Mouse (Mus musculus) adrenal gland, postnatal 14 days (tissue): ENCODE data around the gene Nt5dc3. TPM values are rescaled to one million over a fixed set of nuclear protein-coding genes. Genes with fewer than 3 reads are reported as not detected.

ENCODE experiments used
- DNase-seq: peaks from one replicate; pipeline ENCODE4 v3.0.0; 2021; ENCODE audit warnings: mixed read lengths
- total RNA-seq: library from RNA; stranded (reverse); gene quantifications from 2 replicates; pipeline ENCODE4 v1.2.3, GENCODE M21; 2021

The Nt5dc3 gene
- total RNA-seq, 1 experiment from 2014 or later = 25.1 TPM

DNA sequence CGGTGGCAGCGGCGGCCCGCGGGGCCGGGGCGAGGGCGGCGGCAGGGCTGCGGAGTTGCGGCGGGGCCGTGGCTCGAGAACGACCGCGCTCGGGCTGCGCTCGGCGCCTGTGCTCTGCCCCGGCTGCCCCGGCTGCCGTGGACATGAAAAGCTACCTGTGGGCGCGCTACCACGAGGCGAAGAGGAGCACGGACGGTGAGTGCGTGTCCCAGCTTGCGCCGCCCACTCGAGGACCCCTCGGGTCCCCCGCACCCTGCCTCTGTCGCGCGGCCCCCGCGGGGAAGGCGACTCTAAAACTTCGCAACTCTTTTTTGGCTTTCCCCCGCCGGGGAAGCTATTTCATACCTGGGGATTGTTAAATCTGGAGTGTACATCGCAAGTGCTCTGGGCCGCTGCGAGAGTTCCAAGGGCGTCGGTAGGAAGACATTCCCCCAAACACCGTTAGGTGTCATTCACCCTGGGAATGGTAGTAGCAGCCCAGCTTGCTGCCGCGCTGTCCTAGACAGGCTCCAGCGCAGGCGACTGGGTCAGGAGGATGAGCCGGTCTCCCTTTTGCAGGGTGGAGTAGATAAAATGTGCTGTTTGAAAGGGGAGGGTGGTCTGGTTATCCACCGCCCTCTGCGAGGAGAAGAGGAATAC lies 431 bp downstream of the Nt5dc3 start:
- DNase-seq = peak; percentile 63

GRCm38 (mm10) chr10:86779816-86780500 lies 1.2 kb downstream of the Nt5dc3 start:
- DNase-seq = no peak

- no peak for DNase-seq
These were observed 2.8 kb downstream of the Nt5dc3 start for GRCm38 (mm10) chr10:86781641-86782040.

DNA sequence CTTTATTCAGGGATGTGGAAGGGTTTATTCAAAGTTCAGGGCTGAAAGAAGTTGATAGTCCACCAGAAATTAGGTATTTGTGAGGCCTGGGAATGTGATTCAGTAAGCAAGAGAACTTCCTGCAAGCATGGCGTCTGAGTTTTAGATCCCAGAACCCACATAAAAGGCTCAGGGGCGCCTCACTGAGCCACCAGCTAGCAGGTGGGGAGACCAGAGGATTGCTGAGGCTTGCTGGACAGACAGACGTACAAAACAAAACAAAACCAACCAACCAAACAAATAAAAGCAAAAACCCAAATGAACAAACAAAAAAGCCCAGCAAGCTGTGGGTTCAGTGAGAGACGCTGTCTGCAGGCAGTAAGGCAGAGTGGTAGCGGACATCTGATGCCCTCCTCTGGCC lies 3.9 kb downstream of the Nt5dc3 start:
- DNase-seq = no peak

DNA sequence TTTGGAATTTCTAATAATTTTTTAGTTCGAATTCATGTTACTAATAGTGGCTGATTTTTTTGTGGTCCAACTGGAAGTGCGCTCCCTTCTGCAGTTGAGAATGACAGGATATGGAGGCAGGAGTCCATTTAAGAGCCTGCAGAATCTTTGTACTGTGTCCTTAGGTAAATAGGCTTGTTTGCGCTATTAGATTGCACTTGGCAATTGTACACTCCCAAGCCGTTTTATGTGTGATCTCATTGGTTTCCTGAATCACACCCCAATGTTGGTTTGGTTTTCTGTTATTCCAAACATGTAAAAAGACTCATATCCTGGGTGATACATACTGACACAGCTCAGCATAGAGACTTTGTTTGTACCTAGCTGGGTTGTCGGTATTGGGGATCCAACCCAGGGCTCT lies 4.8 kb downstream of the Nt5dc3 start:
- no peak for DNase-seq

- no peak for DNase-seq
These were observed 5.4 kb downstream of the Nt5dc3 start for GRCm38 (mm10) chr10:86784126-86784675.

GRCm38 (mm10) chr10:86785396-86785795 lies 6.6 kb downstream of the Nt5dc3 start:
- no peak for DNase-seq

GRCm38 (mm10) chr10:86786083-86786482 lies 7.3 kb downstream of the Nt5dc3 start:
- DNase-seq = no peak

- no peak for DNase-seq
These were observed 9.4 kb downstream of the Nt5dc3 start for GRCm38 (mm10) chr10:86788193-86788592.

DNA sequence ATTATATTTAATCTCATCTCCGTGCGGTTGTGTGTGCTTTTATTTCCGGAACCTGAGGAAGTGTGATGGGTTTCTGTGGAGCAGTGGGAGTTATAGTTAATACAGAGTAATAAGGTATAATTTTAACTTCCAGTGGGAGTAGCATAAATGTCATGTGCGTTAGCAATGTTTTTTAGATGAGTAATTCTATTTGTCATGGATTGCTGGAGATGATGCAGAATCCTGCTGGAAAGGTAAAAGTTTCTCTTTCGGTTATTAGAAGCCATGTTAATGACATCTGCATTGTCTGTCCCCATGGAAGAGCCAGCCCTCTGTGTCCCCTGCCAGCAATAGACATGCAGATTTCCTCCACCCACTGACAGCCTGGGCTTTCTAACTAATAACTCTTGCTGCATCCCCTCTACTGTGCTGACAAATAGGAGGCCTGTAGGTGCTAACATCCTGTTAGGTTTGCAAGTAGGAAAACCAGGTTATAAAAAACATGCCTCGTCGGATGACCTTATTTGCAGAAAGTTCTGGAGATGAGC lies 10.4 kb downstream of the Nt5dc3 start:
- DNase-seq = no peak

DNA sequence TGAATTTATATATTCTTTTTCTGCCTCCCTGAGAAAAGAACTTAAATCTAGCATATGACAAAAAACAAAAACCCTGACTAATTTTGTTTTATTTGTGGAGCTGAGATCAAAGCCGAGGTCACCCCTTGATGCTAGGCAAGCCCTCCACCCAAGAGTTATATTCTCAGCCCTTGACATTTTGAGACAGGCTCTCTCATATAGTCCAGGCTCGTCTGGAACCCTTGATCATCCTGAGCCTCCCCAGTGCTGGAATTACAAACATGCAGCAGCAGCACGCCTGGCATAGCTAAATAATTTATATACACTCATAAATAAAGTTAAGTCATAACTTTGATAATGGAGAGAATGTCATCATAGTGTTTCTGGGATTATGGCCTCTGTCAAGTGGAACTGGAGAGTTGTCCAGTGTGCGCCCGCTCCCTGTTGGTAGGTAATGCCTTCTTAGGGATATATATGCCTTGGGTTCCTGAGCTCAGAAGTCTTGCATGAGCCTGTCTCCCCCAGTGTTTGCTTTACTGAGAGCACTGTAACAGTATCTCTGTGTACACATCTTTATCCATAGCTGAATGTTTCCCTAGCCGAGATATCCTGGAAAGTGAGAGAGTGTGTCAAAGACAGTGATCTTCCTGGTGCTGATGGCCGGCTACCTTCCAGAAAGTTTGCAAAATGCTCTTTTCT lies 12.8 kb downstream of the Nt5dc3 start:
- peak; percentile 41 for DNase-seq

GRCm38 (mm10) chr10:86793509-86793951 lies 14.7 kb downstream of the Nt5dc3 start:
- peak; percentile 68 for DNase-seq

DNA sequence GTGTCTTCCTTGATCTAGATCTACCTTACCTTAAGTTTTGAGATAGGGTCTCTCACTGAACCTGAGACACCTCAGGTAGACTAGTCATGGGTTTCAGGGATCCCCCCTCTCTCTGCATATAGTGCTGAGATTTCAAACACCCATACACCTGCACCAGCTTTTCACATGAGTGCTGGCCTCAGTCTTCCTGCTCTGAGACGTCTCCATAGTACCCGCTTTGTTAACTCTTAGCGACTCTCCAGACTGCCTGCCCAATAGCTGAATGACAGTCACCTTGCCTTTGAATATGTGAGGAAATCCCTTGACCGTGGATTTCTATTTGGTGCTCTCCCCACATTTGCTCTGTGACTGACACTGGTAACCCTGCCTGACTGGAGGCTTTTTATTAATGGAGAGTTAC lies 15.4 kb downstream of the Nt5dc3 start:
- no peak for DNase-seq

DNA sequence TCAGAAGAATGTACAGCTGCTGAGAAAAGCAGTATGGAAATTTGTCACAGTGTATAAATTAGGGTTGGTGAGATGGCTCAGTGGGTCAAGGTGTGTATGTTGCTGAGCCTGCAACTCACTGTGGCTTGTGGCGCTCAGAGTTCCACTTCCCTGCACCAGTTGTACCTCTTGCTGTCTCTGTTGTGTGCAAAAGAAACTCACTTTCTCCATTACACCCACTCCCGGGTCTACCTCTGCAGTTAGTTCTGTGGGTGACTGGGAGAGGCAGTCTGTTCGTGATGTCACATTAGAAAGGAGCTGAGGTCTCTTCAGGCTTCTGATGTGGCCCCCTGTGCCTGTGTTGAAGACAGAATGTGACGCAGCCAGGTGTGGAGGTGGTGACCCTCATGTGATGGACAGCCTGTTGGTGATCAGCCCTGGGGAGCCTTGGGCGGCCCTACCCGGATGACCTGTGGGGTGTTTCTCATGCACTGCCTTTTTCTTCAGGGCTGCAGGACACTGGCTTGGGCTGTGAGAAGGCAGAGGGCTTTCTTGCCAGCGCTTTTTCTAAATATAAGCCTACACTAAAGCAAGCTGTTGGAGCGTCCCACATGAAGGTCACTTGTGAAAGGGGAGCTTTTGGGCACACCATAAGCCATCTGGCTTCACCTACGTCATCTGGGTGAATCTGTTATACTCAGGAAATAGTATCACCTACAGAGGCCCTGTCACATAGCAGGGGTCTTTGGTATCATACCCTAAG lies 16.2 kb downstream of the Nt5dc3 start:
- no peak for DNase-seq

GRCm38 (mm10) chr10:86796073-86796741 lies 17.4 kb downstream of the Nt5dc3 start:
- no peak for DNase-seq

GRCm38 (mm10) chr10:86807362-86807761 lies 28.6 kb downstream of the Nt5dc3 start:
- DNase-seq = no peak

- DNase-seq = no peak
These were observed 29.4 kb downstream of the Nt5dc3 start for GRCm38 (mm10) chr10:86808013-86808758.

DNA sequence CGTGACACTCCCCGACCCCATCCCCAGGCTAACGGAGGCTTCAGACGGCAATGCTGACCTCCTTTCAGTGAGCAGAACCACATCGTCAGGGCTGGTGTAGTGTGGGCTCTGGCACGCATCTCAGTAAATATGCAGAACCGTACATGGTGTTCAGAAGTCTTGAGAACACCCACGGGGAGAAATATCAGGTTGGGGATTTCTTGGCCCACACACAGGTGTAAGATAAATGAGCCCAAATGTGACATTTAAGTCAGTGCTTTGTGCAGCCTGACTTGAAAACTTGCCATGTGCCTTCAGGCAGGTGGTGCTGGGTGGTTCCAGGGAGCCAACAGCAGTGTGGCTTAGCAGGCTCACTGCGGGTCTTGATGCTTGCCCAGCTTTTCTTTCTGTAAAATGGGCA lies 31.2 kb downstream of the Nt5dc3 start:
- DNase-seq = no peak

DNA sequence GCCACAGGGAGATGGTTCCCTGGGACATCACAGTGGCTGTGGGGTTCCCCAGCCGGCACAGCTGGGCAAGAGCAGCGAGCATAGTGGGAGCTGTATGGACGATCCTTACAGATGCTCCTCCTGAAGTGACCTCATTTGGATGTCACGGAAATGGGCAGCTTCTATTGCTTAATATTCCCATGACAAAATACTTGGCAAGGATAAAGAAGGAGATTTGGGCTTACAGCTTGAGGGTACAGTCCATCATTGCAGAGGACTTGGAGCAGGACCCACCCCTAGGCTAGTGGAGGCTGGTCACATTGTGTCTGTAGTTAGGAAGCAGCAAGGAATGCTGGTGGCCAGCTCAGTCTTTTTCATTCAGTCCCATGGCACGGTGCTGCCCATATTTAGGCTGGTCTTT lies 31.8 kb downstream of the Nt5dc3 start:
- no peak for DNase-seq

- DNase-seq = peak; percentile 51
These were observed 35.7 kb downstream of the Nt5dc3 start for GRCm38 (mm10) chr10:86814292-86815131.
